Mouse (Mus musculus) frontal cortex, postnatal 14 days (tissue): ENCODE results near the gene Atf7.

Experiments used
- DNase-seq, 2 experiments: peaks; one replicate each; pipeline ENCODE4 v3.0.0; 2022; ENCODE audit warnings: low spot score in 2 of 2

The Atf7 gene

DNA sequence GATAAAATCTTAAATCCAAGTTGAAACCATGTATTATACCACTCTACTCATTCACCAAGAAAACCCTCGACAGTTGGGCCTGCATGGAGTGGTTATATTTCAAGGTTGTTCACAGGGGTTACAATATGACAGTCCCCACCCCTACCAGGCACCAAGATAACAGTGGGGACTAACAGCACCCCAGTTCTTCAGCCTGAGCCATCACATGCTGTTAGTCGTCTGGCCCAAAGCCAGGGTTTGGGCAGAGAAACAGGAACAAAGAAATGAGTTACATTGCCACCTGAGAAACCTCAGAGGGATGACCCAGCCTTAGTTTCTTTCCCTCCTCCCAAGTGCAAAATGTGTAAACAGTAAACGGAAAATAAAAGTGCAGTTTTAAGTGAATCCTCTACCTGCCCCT, 125.9 kb downstream of the Atf7 start:
- DNase-seq, result no peak

DNA sequence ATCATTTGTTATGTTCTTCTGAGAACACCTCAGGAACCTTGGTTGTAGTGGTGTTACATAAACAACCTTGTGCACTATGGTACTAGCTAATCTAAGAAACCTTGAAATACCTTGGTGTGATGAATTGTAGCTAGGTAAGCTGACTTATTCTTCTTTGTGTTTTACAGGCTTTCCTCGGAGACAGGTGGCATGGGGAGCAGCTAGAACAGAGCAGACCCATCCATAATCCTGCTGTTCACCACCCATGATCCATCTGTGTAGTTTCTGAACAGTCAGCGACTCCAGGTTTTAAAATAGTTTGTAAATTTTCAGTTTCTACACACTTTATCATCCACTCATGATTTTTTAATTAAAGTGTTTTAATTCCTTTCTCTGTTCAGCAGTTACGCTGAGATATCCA, 126.9 kb downstream of the Atf7 start:
- no peak for DNase-seq

DNA sequence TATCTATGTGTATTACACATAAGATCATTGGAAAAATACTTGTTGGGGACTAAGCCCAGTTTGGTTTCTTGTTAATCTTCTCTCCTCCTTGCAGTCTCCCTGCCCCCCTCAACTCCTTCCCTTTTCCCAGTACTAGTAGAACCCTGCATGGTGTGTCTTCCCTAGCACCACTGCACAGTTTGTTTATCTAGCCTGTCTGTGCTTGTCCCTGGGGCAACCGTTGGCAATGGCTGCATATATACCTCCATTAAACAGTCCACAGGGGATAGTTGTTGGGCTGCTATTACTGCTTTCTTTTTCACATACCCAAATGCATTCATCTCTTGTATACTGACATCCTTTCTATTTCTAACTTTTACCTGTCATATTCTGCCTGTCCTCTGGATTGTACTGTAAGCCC, 137.6 kb downstream of the Atf7 start:
- no peak for DNase-seq

GRCm38 (mm10) chr15:102485853-102486252, 139.4 kb downstream of the Atf7 start:
- no peak for DNase-seq

GRCm38 (mm10) chr15:102483136-102483535, 142.1 kb downstream of the Atf7 start:
- DNase-seq, result no peak
